Mouse (Mus musculus) fibroblast of lung, adult 2 months (primary cell): ENCODE measurements around the gene Cfap221.

ENCODE experiments used
- DNase-seq: peaks from one replicate; pipeline ENCODE4 v3.0.0-alpha.2; 2011; ENCODE audit warnings: low read depth

Cfap221 gene

DNA sequence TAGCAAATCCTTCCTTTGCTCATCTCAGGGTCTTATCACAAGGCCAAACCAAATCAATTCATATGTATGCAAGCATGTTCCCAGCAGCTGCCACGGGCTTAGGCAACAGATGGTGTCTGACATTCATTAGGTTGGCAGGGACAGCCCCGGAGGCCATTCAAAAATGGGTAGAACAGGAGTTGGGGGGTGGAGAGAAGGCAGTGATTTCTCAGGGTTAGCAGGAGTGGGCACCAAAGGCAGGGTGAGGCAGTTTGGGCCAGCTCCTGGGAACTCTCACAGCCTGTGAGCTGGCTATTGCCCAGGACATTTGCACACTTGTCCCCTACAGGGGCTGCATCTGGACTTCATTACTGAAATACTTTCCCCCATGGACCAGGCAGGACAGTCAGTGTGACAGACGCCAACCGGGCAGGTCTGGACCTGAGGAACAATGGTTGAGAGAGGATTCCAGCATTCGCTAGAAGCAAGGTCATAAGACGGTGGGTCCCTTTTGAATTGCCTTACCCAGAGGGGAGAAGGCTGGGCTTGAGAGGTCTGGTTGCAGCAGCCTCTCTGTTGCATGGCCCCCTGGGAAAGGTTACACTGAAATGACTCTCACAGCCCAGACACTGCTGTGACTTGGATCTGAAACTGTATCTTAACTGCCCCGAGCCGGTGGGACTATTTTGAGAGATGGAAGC, 94.3 kb downstream of the Cfap221 start:
- DNase-seq, result no peak

DNA sequence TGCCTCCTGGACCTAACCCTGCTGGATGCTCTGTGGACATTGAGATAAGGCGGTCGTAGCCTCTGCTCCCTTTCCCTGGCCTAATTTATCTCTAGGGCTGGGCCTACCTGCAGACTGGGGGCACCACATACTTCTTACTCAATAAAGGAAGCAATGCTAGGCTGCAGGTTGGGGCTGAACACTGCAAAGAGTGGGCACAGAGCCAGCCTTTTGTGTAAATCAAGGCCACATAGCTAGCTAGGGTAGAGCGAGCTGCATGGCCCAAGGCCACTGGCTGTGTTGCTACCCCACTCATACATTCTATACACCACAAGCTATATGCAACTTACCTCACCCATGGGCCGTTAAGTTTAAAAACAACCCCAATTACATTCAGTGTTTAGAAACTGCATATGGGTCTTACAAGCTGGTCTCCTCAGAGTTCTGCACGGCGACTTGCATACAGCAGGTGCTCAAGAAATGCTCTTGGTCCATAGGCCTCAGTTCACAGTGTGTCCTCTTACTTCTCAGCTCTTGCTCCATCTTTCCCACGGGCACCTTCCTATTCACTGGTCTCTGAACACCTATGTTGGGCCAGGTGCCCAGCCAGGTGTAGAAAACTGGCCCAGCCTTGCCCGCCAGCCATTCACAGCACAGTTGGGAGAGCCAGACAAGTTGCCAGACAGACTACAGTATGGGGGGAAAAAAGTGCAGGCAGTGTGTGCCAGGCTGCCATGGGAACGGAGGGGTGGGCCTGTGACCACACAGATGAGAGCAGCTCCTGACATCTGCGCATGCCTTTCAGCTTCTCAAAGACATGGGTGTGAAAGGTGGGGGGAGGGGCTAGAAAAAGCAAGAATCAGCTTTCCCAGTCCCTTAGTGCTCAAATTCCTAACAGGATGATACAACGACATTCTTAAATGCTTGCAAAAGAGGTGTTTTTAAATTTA, 97.6 kb downstream of the Cfap221 start:
- no peak for DNase-seq

DNA sequence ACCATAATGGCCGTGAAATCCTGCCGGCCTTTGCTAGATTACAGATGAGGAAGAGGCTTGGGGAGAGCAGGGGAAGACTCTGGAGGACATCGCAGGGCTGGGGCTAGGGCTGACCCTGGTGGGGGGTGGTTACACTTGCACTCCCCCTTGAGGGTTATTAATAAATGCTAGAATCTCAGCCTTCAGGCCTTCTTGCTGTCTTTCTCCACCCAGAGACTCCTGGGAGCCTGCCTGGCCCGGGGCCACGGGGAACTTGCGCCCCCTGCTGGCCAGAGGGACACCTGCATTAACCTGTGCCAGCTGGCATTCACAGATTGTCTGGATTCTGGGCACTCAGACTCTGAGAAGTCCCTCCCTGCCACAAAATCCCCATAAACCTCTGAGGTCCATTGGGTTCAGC, 102.1 kb downstream of the Cfap221 start:
- peak; percentile 22 for DNase-seq

DNA sequence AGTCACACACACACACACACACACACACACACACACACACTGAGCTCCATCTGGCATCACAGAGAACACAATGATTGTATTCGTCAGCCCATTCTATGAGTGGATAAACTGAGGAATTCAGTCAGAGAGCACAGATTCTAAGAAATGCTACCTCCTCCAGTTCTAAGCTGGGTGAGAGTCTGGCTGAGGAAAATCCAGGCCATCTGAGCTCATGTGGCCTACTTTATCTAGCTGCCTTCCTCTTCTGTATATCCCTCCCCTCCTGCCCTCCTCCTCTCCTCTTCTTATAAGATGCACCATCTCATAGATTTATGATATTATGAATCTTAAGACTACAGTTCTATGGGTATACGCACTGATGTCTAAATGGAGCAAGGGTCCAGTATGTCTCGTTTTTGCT, 103.4 kb downstream of the Cfap221 start:
- no peak for DNase-seq

DNA sequence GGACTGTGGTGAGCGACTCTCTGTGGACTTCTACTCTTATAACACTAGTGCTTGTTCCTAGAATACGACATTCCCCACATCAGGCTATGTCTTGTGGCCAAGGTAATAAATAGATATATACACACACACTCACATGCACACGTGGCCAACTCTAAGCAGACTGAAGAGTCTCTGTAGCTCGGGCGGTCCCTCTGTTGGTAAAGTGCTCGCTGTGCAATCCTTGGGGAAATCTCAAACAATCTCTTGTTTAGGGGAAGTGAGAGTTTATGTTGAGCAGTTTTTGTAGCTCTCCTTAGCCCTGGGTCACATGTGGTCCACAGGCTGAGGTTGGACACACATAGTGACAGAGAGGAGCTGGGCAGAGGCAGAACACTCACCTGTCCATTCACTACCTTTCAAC, 104.1 kb downstream of the Cfap221 start:
- DNase-seq, result no peak

DNA sequence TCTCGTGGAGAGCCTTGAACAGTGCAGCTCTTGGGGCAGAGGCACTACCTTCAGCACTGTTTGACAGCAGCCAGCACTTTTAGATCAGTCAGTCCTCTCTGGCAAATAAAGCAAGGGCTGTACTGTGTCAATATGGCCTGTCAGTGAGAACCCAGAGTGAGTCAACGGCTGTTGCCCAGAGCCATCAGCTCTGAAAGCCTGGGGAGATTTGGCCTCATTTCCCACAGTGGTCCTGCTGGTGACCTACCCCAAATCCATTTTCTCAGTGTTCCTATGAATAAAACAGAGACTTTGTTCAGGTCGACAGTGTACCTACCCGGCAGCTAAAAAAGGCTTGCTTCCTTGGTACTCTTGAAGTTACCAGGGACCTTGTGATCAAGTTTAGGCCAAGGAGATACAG, 105.2 kb downstream of the Cfap221 start:
- no peak for DNase-seq

DNA sequence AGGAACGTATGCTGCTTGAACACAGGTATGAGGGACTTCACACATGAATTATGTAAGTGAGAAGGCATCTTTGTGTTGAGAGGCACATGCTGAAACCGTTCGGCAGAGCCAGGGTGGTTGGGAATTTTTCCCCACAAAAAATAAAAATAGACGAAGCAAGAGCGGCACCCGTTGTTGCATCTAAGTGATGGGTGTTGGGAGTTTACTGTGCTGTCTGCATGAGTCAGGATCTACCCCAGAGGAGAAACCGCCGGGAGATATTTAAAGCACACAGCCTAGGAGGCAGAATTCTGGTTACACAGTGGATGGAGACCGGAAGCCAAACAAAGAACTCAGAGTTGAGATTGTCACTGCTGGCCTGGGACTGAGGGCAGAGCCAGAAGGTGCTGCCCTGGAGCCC, 105.9 kb downstream of the Cfap221 start:
- no peak for DNase-seq

DNA sequence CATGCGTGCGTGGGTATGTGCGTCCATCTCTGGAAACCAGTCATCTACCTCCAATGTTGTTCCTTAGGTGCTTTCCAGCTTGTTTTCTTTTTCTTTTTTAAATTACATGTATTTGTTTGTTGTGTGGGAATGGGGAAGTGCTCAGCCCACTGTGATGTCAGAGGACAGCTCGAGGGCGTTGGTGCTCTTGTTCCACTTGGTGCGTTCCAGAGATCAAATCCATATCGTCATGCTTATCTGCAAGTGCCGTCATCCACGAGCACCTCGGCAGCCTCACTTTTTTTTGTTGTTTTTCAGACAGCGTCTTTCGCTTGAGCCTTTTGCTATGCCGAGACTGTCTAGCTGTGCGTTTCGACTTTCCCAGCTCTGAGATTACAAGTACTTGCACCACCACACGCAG, 107.7 kb downstream of the Cfap221 start:
- DNase-seq, result no peak

DNA sequence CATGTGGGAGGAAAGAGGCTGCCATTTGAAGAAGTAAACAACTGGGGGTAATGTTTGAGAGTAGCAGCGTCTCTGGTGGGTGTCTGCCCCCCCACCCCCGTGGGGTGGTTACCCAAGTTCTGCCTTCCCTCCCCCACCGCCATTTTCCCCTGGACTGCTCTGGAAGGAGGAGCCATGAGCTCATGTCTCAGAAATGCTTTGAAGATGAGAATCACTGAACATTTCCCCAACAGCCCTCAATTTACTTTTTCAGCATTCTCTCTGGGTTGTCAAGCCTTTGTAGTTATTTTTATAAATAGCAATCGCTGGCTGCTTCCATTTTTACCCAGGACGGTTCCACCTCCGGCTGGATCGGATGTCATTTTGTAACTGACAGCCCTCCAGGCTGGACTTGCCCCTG, 110.7 kb downstream of the Cfap221 start:
- DNase-seq, result no peak

DNA sequence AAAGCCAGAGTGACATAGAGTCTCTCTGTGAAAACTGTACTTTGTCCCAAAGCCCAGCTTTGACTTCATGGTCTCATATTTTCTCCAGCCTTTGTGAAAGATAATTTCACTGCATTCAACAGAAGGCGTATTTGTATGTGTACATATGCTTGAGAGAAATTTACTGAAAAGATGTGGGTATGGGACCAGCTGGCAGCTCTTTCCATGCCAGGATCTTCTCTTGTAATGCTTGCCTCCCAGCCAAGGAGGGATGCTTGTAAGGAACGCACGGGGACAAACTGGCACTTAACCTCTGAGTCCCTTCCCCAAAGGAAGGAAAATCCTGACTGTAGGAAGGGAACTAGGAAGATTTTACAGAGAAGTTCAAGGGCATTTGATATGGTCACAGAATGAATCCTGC, 112.8 kb downstream of the Cfap221 start:
- no peak for DNase-seq

DNA sequence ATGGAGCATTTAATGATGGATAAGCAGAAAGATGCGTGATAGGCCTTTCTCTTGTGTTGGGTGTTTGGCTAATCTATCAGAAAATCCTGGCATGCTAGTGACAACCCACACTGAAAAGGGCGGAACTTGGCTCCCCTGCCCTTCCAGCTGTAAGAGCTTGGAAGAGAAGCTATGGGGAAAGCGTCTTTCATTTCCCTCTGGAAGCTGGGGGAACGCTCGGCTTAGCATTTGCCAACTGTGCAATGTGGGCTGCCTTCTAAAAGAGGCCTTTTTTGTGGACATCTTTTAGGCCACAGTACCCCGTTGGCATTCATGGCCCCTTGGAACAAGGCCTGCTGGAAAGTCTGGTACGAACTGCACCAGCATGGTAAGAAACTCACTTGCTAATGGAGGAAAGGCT, 118.1 kb downstream of the Cfap221 start:
- peak; percentile 7 for DNase-seq

DNA sequence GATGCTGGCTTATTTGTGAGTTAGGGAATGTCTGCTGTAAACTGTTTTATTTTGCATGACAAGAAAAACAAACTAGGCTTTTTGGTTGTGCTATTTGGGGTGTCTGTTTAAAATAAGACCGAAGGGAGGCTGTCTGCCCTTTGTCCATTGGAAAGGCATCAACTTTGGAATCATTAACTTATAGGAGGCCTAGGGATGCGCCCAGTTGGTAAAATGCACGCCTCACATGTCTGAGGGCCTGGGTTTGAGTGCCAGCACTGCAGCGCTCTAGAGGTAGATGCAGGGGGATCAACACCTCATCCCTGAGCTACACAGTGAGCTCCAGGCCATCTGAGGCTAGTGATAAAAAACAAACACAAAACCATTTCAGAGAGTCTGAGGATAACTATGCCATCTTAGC, 119.6 kb downstream of the Cfap221 start:
- no peak for DNase-seq
